Mouse (Mus musculus): ENCODE measurements around the gene Phtf1.

Gene Phtf1

DNA sequence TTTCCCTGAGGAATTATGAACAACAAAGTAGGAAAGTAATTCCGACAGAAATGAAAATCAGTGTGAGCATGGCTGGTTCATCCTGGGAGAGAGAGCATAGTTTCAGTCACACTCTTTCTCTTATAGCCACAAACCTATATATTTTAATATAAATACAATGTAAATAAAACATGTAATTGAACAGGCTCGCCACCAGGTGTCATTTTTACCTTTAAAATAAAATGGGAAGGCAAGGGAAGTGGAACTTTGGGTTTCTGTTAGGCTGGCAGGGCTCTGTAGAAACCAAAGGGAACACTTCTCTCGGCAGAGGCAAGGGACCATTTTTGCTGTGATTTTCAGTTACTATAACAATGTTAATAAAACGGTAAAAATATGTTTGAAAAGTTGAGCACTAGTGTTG, 51.5 kb downstream of the Phtf1 start:
- no peak for DNase-seq (ENCODE audit: low spot score in 2 of 2)

DNA sequence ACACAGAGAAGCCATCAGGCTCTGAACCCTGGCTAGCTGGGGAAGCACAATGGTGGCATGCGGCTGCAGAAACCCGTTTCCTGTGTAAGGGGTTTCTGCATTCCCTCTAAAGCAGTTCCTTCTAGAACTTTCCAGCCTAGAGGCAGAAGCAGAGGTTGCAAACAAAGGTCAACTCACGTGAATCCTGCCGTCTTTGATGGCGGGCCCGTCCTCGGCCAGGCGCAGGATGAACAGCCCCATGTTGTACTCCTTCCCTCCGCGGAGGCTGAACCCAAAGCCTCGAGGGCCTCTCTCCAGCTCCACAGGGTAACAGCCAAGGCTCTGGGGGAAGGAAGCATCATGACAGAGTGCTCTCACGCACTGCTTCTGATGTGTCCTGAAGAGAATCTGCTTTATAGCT, 52.2 kb downstream of the Phtf1 start:
- DNase-seq (ENCODE audit: low spot score in 2 of 2), result no peak

- DNase-seq (ENCODE audit: low spot score in 2 of 2), result no peak
Observed at GRCm38 (mm10) chr3:104026938-104027337, 59.0 kb downstream of the Phtf1 start.

DNA sequence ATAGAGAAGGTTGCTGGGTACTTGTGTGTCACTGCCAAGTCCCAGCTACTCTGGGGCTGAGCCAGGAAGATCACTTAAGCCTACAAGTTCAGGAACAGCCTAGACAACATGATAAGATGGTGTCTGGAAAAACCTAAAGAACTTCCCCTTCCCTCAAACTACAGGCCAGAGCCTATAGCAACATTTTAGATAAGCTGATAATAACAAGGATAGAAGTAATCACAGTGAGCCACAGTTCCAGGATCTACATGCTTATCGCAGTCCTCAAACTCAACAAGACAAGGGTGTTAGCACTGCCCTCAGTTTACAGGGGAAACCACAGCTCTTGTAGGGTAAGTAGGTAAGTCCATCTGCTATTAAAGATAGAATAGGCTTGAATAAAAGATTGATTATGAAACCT, 64.2 kb downstream of the Phtf1 start:
- no peak for DNase-seq (ENCODE audit: low spot score in 2 of 2)

GRCm38 (mm10) chr3:104032747-104033146, 64.8 kb downstream of the Phtf1 start:
- DNase-seq (ENCODE audit: low spot score in 2 of 2), result no peak

- peak; percentile 29 to 40 for DNase-seq (ENCODE audit: low spot score in 2 of 2)
Observed at GRCm38 (mm10) chr3:104059001-104059622, 91.2 kb downstream of the Phtf1 start.

GRCm38 (mm10) chr3:104069395-104069794, 101.5 kb downstream of the Phtf1 start:
- no peak for DNase-seq (ENCODE audit: low spot score in 2 of 2)
